8 mouse cellular contexts compared by ENCODE assay signal in the genomic region with DNA sequence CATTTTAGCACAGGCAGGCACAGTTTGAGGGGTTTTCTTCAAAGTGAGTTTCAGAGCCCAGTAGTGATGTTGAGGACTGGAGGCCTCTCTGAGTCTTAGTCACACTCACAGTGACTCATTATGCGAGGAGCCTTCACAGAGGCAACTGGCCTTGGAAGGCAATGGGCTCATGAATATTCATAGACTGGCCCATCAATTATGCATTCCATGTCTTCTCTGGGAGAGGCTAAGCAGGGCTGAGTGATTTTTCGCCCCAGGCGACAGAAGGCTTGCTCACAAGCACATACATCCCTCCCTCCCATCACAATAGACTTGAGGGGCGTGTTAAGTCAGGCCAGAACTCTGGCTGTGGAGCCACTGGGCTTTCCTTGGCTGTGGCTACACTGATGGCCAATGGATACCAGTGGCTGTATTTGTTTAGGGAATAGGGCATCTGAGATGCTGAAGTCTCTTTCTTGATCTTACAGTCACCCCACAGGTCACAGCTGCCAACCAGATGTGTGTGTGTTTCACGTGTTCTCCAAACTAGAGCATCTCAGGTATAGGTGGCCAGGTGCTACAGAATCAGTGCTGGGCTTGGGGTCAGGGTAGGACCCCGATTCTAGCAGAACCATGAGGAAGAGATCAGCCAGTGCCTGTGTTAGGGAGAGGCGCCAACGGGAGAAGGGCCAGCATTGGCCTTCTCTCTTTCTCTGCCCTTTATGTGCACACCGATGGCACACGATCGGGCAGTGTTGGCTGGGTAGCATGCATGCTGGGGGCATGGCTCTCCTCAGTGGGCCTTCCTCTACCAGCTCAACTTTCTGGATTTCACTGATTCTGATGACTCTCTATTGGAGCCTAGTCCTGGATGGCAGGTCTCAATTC. TPM values are rescaled to one million over a fixed set of nuclear protein-coding genes. Genes with fewer than 3 reads are reported as not detected.
A peak's percentile ranks its signal among the peaks of the same experiment; 100 is the strongest.
DNase-seq lines count a peak whose midpoint lies in the region; ATAC-seq lines count a peak whose summit lies in the region.

No protein-coding gene starts in this region.

- DNase-seq in right cerebral cortex, adult 2 months (ENCODE audit: low spot score in 2 of 2) = peak; percentile 65 to 74
- no peak for DNase-seq in right cerebral cortex, postnatal 14 days
- DNase-seq in forelimb bud, embryonic 11.5 days (ENCODE audit: low read depth, low spot score) = peak; percentile 38
- peak; percentile 60 to 75 for DNase-seq in kidney, postnatal 4 days
- DNase-seq in neural tube, embryonic 10.5 days (ENCODE audit: extremely low spot score, low spot score) = peak; percentile 68
- DNase-seq in heart, postnatal 4 days = no peak
- DNase-seq in heart, adult 11 months = no peak

- no peak for ATAC-seq in erythroid progenitor cell, adult 5-6 weeks (replicated peaks; ENCODE audit: low FRiP score, poor library complexity, severe bottlenecking)

RNA-seq across cellular contexts. Expression of a gene that starts 25.6 kb away (rescaled TPM):
- total RNA-seq in heart, postnatal 4 days (2021) = 10 to 100 TPM; 78.1 to 80.5 TPM
- not detected in 2 replicates for total RNA-seq in erythroid progenitor cell, adult 5-6 weeks (2015; ENCODE audit: low replicate concordance)
- not detected in 2 replicates for total RNA-seq in erythroid progenitor cell, adult 5-6 weeks (2017; ENCODE audit: low replicate concordance)

Comparison
In these comparisons a context has a peak if more than half of its experiments do, and no peak if none do; other contexts are left out.
1. DNase-seq: peak in right cerebral cortex, adult 2 months (2 of 2), forelimb bud, embryonic 11.5 days (single experiment), kidney, postnatal 4 days (2 of 2) and neural tube, embryonic 10.5 days (single experiment); none in right cerebral cortex, postnatal 14 days (single experiment), heart, postnatal 4 days (single experiment) and heart, adult 11 months (single experiment).
2. RNA of a gene that starts 25.6 kb away (total RNA-seq): 78.1 to 80.5 TPM in heart, postnatal 4 days; not detected in erythroid progenitor cell, adult 5-6 weeks; every median in the first group is over 10 times any median in the second.